Mouse (Mus musculus) lung, postnatal 0 days (tissue): ENCODE data around the gene Lyz1.
A peak's percentile ranks its signal among the peaks of the same experiment; 100 is the strongest.

ENCODE experiments used
- CTCF ChIP-seq: IDR thresholded peaks from 2 replicates; pipeline ENCODE4 v1.5.1; 2016; ENCODE audit warnings: antibody characterized with exemption, mild to moderate bottlenecking
- EP300 ChIP-seq: IDR thresholded peaks from 2 replicates; pipeline ENCODE4 v1.6.1; 2016; ENCODE audit warnings: antibody characterized with exemption, mild to moderate bottlenecking, control low read depth

GRCm38 (mm10) chr10:117320571-117320981, 27.9 kb upstream of the Lyz1 start:
- TF ChIP-seq EP300 (peak; percentile 93), CTCF (no peak)
